Mouse (Mus musculus) liver, embryonic 11.5 days (tissue): Measurements from ENCODE around the gene Dgkb. TPM values are rescaled to one million over a fixed set of nuclear protein-coding genes. Genes with fewer than 3 reads are reported as not detected.

Experiments
- ATAC-seq: fragments of 200-750 bp; cut with Nextera tagmentation; replicated peaks from 2 replicates; pipeline ENCODE4 v1.8.0; 2017; ENCODE audit warnings: moderate number of reproducible peaks, mild to moderate bottlenecking, moderate TSS enrichment, moderate library complexity; ENCODE audit not compliant: low FRiP score
- DNase-seq: peaks from one replicate; pipeline ENCODE4 v3.0.0-alpha.2; 2017; ENCODE audit warnings: low spot score
- H3K27ac ChIP-seq: fragments of 300-500 bp; sonication (generic); 2 replicates; pipeline ENCODE4 v1.5.1; 2014; ENCODE audit warnings: mild to moderate bottlenecking, low read depth, low read length, control low read depth
- H3K27me3 ChIP-seq: fragments of 300-500 bp; sonication (generic); replicated peaks from 2 replicates; pipeline ENCODE4 v1.6.1; 2014; ENCODE audit warnings: low read length, mixed read lengths; ENCODE audit not compliant: control insufficient read depth, insufficient read depth
- H3K36me3 ChIP-seq: fragments of 300-500 bp; sonication (generic); 2 replicates; pipeline ENCODE4 v1.6.1; 2014; ENCODE audit warnings: mild to moderate bottlenecking, low read length, moderate library complexity, mixed read lengths; ENCODE audit not compliant: control insufficient read depth, insufficient read depth
- H3K4me1 ChIP-seq: fragments of 300-500 bp; sonication (generic); replicated peaks from 2 replicates; pipeline ENCODE4 v1.6.1; 2014; ENCODE audit warnings: low read length, mixed read lengths; ENCODE audit not compliant: control insufficient read depth, insufficient read depth
- H3K4me2 ChIP-seq: fragments of 300-500 bp; sonication (generic); 2 replicates; pipeline ENCODE4 v1.6.1; 2014; ENCODE audit warnings: mild to moderate bottlenecking, control low read depth, moderate library complexity
- H3K4me3 ChIP-seq: fragments of 300-500 bp; sonication (generic); 2 replicates; pipeline ENCODE4 v1.5.1; 2014; ENCODE audit warnings: low read depth, low read length, control low read depth
- H3K9ac ChIP-seq: fragments of 300-500 bp; sonication (generic); 2 replicates; pipeline ENCODE4 v1.6.1; 2014; ENCODE audit warnings: low read depth, low read length, control low read depth
- H3K9me3 ChIP-seq: fragments of 300-500 bp; sonication (generic); 2 replicates; pipeline ENCODE4 v1.6.1; 2016; ENCODE audit warnings: low read length, inconsistent platforms, mixed read lengths; ENCODE audit not compliant: control insufficient read depth
- WGBS: fragments of 180-500 bp; shearing (Covaris S2); extraction: QIAGEN DNeasy Blood & Tissue Kit; methylation state at CpG from one replicate; pipeline ENCODE4 v1.1.7; 2014; 5-methylcytosine and 5-hydroxymethylcytosine counted together
- polyA plus RNA-seq: library from polyadenylated mRNA; unstranded; fragments of >200 nt; fragmentation: Nextera tagmentation; extraction: Ambion mirVana; gene quantifications from 2 replicates; pipeline ENCODE4 v1.2.1, GENCODE M21; 2014

The Dgkb gene
- polyA plus RNA-seq, 1 experiment from 2014 or later: 0.41 TPM

DNA sequence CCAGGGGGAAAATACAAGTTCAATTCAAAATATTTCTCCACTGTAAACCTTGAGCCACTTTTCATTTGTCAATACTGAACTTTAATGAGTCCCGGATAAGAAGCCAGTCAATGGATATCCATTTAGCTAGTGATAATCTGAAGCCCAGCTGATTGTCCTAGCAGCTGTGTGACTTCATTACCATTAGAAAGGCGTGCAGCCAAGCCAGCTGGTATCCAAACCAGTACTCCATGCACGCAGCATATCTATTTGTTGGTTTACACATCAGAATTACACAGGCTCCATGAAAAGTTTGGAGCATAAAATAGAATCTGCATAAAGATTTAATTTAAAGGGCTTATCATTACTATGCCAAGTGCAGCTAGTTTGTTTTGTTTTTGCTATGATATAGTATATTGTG lies 486.3 kb downstream of the Dgkb start:
- no peak overlapping the region for H3K4me3 ChIP-seq
- no peak overlapping the region for H3K4me2 ChIP-seq
- WGBS: 73% methylated on average over 3 of the region's 3 CpGs
- DNase-seq (no peak), ATAC-seq (no peak)
- no peaks in the 10 kb centered on the region for H3K4me1 ChIP-seq
- no peaks in the 10 kb centered on the region for H3K27me3 ChIP-seq
- no peaks in the 10 kb centered on the region for H3K9me3 ChIP-seq
- H3K36me3 ChIP-seq: no peaks in the 10 kb centered on the region
- H3K27ac ChIP-seq: no peak overlapping the region
- H3K9ac ChIP-seq: no peak overlapping the region

DNA sequence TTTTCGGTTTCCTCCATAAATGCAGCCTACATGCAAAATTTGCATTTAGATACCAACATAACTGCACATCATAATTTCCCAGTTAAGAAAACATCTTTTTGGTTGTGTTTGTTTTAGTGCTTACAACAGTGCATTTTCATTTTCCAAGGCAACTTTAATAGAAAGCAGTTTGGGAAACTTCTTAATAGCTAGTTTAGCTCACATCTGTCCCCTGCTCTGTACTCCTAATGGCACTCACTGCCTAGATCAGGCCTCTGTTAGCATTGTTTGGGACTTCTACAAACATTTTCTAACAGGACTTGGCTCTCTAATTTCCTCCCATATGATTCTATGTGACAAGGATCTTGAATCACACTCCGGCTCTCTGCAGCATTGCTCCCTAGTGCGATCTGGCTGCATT lies 486.7 kb downstream of the Dgkb start:
- no peaks in the 10 kb centered on the region for H3K36me3 ChIP-seq
- ATAC-seq (no peak), DNase-seq (no peak)
- H3K4me3 ChIP-seq: no peak overlapping the region
- no peaks in the 10 kb centered on the region for H3K4me1 ChIP-seq
- H3K27ac ChIP-seq: no peak overlapping the region
- H3K4me2 ChIP-seq: no peak overlapping the region
- no peak overlapping the region for H3K9ac ChIP-seq
- no peaks in the 10 kb centered on the region for H3K27me3 ChIP-seq
- WGBS: 81% methylated on average over 3 of the region's 3 CpGs
- no peaks in the 10 kb centered on the region for H3K9me3 ChIP-seq

GRCm38 (mm10) chr12:38309885-38310284 lies 492.4 kb downstream of the Dgkb start:
- H3K27me3 ChIP-seq: no peaks in the 10 kb centered on the region
- no peak overlapping the region for H3K9ac ChIP-seq
- H3K36me3 ChIP-seq: no peaks in the 10 kb centered on the region
- ATAC-seq: no peak
- no peak overlapping the region for H3K27ac ChIP-seq
- H3K9me3 ChIP-seq: no peaks in the 10 kb centered on the region
- no peak for DNase-seq
- H3K4me2 ChIP-seq: no peak overlapping the region
- H3K4me3 ChIP-seq: no peak overlapping the region
- H3K4me1 ChIP-seq: no peaks in the 10 kb centered on the region

DNA sequence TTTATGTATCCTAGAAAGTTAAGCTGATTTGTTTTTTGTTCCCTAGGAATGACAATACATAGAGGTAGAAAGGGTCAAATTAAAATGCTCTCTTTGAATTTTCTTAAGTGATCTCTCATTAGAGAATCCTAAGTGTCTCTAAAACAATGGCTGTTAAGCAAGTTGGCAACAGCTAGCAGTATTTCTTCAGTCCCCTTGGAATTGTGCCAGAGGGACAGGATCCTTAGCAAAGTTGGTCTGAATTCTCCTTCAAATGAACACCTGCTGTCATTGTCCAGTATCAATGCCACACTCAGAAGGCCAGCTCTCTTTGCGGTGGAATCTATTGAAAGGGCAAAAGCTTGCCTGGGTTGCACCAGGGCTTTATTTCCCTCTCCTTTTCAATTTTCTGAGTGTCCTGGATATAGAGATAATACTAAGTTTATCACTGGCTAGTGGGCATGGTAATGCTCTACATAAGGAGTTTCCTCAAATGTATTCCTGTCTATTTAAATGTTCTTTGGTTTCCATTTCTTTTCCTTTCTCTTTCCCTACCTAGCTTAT lies 510.3 kb downstream of the Dgkb start:
- H3K27ac ChIP-seq: no peak overlapping the region
- no peak overlapping the region for H3K9ac ChIP-seq
- H3K27me3 ChIP-seq: no peaks in the 10 kb centered on the region
- no peaks in the 10 kb centered on the region for H3K9me3 ChIP-seq
- DNase-seq (no peak), ATAC-seq (no peak)
- H3K36me3 ChIP-seq: no peaks in the 10 kb centered on the region
- 76% methylated on average over 1 of the region's 1 CpGs for WGBS
- H3K4me1 ChIP-seq: no peaks in the 10 kb centered on the region
- H3K4me2 ChIP-seq: no peak overlapping the region
- H3K4me3 ChIP-seq: no peak overlapping the region

- Histone ChIP-seq H3K9ac (no peak overlapping the region), H3K4me1 (no peaks in the 10 kb centered on the region), H3K36me3 (no peaks in the 10 kb centered on the region), H3K27ac (no peak overlapping the region), H3K4me2 (no peak overlapping the region), H3K4me3 (no peak overlapping the region), H3K27me3 (no peaks in the 10 kb centered on the region), H3K9me3 (no peaks in the 10 kb centered on the region)
- ATAC-seq: no peak
- no peak for DNase-seq
These were observed 511.3 kb downstream of the Dgkb start for GRCm38 (mm10) chr12:38328779-38329178.

DNA sequence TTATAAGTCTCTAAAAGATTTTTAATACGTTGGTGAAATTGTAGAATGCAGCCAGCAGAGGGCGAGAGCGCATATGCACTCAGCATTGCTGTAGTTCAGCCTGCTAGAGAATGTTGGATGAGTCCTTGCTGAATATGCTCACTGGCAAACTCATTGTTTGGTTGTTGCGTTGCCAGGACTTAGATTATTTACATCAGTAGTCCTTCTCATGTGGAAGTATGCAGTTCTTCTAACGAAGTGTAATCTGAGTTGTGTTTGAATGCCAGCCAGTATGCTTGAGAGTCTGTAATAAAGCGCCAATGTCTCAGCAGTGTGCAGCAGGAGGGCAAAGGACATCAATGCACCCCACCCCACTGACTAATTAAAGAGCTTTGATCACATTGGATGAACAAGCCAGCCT lies 525.1 kb downstream of the Dgkb start:
- WGBS: 28% methylated on average over 6 of the region's 6 CpGs
- Histone ChIP-seq H3K36me3 (no peaks in the 10 kb centered on the region), H3K9me3 (no peaks in the 10 kb centered on the region), H3K27ac (no peak overlapping the region), H3K9ac (no peak overlapping the region), H3K4me1 (no peaks in the 10 kb centered on the region), H3K4me3 (no peak overlapping the region), H3K27me3 (no peaks in the 10 kb centered on the region), H3K4me2 (no peak overlapping the region)
- ATAC-seq (no peak), DNase-seq (no peak)

- ATAC-seq (no peak), DNase-seq (no peak)
- no peaks in the 10 kb centered on the region for H3K27me3 ChIP-seq
- no peak overlapping the region for H3K9ac ChIP-seq
- H3K27ac ChIP-seq: no peak overlapping the region
- no peaks in the 10 kb centered on the region for H3K9me3 ChIP-seq
- 87% methylated on average over 3 of the region's 3 CpGs for WGBS
- H3K4me3 ChIP-seq: no peak overlapping the region
- no peaks in the 10 kb centered on the region for H3K4me1 ChIP-seq
- no peak overlapping the region for H3K4me2 ChIP-seq
- H3K36me3 ChIP-seq: no peaks in the 10 kb centered on the region
These were observed 535.0 kb downstream of the Dgkb start for GRCm38 (mm10) chr12:38352481-38352880.

DNA sequence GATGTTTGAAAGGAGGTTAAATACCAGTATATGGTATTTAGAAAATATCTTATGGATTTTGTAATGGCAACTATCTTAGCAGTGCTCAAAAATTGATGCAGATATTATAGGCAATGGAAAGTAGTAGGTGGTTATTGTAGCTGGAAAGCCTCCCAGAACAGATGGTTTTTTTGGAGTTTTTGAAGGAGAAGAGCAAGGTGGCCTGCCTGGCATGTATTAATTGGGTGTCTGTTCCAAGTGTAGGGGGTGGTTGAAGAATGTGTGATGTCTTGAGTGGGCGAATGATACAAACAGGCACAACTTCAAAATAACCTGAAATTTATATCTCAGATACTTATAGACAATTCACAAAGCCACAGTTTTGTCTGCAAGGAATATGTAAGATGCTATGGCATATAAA lies 538.9 kb downstream of the Dgkb start:
- no peaks in the 10 kb centered on the region for H3K36me3 ChIP-seq
- DNase-seq: no peak
- no peak overlapping the region for H3K9ac ChIP-seq
- no peaks in the 10 kb centered on the region for H3K4me1 ChIP-seq
- 74% methylated on average over 1 of the region's 1 CpGs for WGBS
- no peaks in the 10 kb centered on the region for H3K9me3 ChIP-seq
- no peak overlapping the region for H3K4me3 ChIP-seq
- no peak overlapping the region for H3K27ac ChIP-seq
- no peaks in the 10 kb centered on the region for H3K27me3 ChIP-seq
- no peak overlapping the region for H3K4me2 ChIP-seq
- no peak for ATAC-seq

DNA sequence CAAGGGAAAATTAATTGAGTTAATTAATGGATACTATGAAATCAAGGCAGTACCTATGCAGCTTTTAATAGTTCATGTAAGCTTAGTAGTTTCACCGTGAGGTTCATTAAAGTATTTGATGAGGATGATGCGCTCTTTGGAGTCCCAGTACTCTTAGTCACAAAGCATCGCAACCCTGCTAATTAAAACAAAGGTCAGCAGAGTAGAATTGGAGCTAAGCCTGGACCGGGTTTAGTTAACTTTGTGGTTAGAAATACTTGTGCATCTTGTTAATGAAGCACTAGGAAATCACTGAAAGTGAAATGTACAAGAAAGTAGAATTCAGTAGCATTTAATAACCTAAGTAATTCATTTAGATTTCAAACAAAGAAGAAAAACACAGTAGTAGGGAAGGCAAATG lies 544.0 kb downstream of the Dgkb start:
- no peak for ATAC-seq
- WGBS: 87% methylated on average over 4 of the region's 4 CpGs
- H3K36me3 ChIP-seq: no peaks in the 10 kb centered on the region
- no peaks in the 10 kb centered on the region for H3K9me3 ChIP-seq
- no peak overlapping the region for H3K4me2 ChIP-seq
- DNase-seq: no peak
- H3K27ac ChIP-seq: no peak overlapping the region
- H3K4me3 ChIP-seq: no peak overlapping the region
- no peaks in the 10 kb centered on the region for H3K27me3 ChIP-seq
- no peaks in the 10 kb centered on the region for H3K4me1 ChIP-seq
- H3K9ac ChIP-seq: no peak overlapping the region
